Mouse (Mus musculus) bone marrow, adult 2 months (tissue): ENCODE measurements around the gene Dcst2.

Experiments used
- CTCF ChIP-seq: fragments of 200-500 bp; IDR thresholded peaks from 2 replicates; pipeline ENCODE4 v1.5.1; 2011; ENCODE audit warnings: low read length, control low read depth; ENCODE audit not compliant: control insufficient read depth, insufficient read depth
- POLR2A ChIP-seq: fragments of 200-500 bp; IDR thresholded peaks from 2 replicates; pipeline ENCODE4 v1.6.1; 2011; ENCODE audit warnings: low read depth, mild to moderate bottlenecking, control low read depth, low read length, borderline replicate concordance; ENCODE audit not compliant: control insufficient read depth

- TF ChIP-seq POLR2A (no peak), CTCF (no peak)
Observed at GRCm38 (mm10) chr3:89401329-89401728, 39.6 kb downstream of the Dcst2 start.
